Mouse (Mus musculus) lung, postnatal 14 days (tissue): ENCODE data around the gene Cd81.

Experiments used
- DNase-seq: peaks from one replicate; pipeline ENCODE4 v3.0.0; 2021

The Cd81 gene

GRCm38 (mm10) chr7:143075394-143075793 is 22.9 kb downstream of the Cd81 start:
- DNase-seq: no peak

DNA sequence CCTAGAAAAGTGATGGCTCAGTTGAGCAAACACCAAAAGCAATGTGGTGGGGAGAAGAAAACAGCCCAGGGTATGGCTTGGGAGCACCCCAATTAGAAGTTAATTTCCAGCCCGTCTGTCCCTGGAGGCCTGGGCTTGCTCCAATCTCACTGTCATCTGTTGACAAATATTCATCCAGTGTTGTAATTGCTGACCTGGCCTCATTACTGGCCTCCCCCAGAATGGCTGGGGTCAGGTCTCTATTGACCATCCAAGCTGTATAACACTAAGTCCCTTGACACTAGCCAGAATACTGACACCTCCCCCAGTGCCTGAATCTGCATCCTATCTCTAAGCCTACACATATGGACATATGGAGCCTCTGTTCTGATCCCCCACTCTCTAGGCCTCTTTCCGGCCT is 24.8 kb downstream of the Cd81 start:
- DNase-seq: no peak

GRCm38 (mm10) chr7:143082024-143082423 is 29.5 kb downstream of the Cd81 start:
- DNase-seq: no peak

- no peak for DNase-seq
Observed at GRCm38 (mm10) chr7:143083708-143084107, 31.2 kb downstream of the Cd81 start.

- peak; percentile 84 for DNase-seq
Observed at GRCm38 (mm10) chr7:143086366-143086765, 33.8 kb downstream of the Cd81 start.

- peak; percentile 66 for DNase-seq
Observed at GRCm38 (mm10) chr7:143087070-143087579, 34.6 kb downstream of the Cd81 start.

GRCm38 (mm10) chr7:143093847-143094246 is 41.3 kb downstream of the Cd81 start:
- no peak for DNase-seq

- peak; percentile 83 for DNase-seq
Observed at GRCm38 (mm10) chr7:143094592-143095553, 42.3 kb downstream of the Cd81 start, which contains the start of gene Trpm5. Gene Trpm5 (minus strand): TSS chr7:143094642.

DNA sequence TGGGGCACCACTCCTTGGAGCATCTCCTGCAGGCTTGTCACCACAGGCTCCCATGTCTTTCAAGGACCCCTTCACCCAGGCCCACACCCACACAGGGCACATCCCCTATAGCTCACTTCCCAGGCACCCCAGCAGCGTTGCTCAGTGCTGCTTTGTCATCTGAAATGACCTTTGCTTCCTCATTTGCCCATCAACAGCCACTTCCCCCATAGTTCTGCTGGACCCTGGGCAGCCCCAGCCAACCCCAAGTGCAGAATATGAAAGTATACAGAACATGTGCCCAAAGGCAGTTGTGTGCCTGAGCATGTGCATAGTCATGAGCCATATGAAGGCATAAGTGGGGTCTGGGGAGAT is 43.0 kb downstream of the Cd81 start:
- DNase-seq: no peak

DNA sequence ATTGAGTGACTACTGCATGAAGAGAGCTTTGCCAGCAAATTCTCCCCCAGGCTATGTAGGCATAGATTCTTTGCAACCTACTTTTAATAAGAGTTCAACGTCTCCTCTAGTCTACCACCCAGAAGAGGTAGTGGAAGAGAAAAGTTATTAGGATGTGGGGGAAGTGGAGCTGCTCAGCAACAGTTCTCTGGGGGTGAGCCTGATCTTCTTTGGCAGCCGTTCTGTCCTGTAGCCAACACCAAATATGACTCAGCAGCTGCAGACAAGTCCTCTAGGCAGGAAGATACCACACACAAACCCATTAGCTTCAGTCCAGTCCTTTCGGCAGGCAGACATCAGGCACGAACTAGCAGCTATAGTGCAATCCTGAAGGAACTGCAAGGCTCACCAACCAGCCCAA is 48.2 kb downstream of the Cd81 start:
- no peak for DNase-seq

DNA sequence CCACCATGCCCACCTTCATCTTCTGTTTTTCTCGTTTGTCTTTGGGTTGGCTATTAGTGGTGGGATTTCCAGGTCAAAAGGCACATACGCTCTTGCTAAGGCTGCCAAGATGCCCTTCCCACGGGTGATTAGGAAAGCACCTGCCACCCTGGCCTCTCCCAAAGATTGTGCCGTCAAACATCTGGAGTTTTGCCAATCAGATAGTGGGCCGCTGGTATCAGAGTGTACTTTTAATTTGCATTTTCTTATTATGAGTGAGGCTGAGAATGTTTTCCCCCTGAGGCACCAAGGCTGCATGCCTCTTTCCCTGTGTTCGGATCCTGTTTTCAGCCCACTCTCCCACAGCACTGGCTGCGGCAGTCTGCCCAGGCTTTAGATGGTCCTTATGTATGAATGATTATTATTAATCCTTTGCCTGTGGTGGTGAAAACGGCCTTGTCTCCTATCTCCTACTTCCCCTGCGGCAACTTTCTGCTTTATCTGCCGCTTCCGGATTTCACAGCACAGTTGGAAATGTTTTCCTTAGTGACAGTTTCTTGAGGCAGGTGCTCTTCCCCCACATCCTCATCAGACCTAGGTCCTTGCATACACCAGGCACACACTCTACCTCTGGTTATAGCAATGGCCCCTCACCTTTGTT is 52.8 kb downstream of the Cd81 start:
- DNase-seq: no peak

- no peak for DNase-seq
Observed at GRCm38 (mm10) chr7:143106062-143106461, 53.5 kb downstream of the Cd81 start, which contains the start of gene Kcnq1. Gene Kcnq1 (plus strand): TSS chr7:143106362.

GRCm38 (mm10) chr7:143106672-143107465 is 54.3 kb downstream of the Cd81 start:
- peak; percentile 78 for DNase-seq

DNA sequence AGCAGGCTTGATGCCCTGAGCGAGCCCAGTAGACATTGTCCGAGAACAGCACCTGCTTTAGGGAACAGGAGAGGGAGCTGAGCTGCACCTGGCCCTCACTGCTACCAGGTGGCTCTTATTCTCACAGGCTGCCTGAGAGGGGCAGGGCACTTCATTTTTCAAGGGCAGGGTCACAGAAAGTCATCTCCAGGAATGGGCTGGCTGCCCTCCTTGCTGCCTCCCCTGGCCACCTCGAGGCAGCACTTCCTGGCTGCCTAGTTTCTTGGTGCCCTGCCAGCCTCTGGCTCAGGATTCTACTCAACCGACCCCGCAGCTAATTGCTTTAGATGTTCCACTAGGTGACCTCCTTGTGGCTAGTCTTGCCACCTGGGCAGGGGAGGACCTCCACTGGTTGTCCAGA is 55.7 kb downstream of the Cd81 start:
- peak; percentile 64 for DNase-seq

DNA sequence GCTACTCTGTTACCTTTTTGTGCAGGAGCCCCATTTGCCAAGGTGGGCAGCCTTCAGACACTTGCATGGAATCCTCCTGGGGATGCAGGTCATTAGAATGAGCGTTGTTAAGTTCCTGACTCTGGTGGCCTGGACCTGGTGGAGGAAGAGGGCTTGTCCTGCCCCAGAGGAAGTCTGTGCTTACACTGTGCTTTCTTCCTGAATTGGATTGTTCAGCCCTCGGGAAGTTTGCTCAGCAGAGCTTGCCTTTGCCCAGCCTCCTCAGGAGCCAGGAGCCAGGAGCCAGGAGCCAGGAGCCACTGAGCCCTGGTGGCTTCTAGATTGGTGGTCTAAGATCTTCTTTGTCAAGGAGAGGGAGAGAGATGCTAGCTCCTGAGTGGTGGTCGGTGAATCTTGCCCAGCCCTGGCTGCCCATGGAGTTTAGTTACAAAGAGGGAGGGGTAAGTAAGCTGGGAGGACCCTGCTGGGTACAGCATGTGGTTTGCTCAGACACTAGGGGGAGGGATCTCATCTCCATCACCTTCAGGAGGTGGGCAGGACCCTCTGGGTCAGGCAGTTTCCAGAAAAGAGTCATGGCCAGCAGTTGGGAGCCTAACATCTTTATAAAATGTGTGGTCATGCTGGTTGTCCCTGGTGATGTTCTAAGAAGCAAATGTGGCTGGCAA is 56.6 kb downstream of the Cd81 start:
- DNase-seq: peak; percentile 35

DNA sequence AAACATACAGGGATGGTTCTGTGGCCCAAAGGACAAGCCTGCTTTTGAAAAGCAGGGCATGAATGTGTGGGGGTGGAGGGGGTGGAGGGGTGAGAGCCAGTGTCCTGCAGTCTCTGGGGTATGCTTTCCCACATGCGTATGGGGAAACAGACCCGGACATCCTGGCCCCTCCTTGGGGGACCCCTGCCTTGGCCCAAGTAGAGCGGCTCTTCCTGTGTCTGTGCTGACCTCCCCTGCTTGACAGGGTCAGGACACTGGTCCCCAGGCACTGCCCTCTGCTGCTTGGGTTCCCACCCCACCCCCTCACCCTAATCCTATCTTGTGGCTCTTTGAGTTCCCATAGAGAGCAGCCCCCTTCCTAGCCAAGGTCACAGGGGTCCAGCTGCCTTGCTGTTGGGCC is 57.2 kb downstream of the Cd81 start:
- no peak for DNase-seq

- no peak for DNase-seq
Observed at GRCm38 (mm10) chr7:143110803-143111202, 58.3 kb downstream of the Cd81 start.

- DNase-seq: no peak
Observed at GRCm38 (mm10) chr7:143111719-143112118, 59.2 kb downstream of the Cd81 start.

DNA sequence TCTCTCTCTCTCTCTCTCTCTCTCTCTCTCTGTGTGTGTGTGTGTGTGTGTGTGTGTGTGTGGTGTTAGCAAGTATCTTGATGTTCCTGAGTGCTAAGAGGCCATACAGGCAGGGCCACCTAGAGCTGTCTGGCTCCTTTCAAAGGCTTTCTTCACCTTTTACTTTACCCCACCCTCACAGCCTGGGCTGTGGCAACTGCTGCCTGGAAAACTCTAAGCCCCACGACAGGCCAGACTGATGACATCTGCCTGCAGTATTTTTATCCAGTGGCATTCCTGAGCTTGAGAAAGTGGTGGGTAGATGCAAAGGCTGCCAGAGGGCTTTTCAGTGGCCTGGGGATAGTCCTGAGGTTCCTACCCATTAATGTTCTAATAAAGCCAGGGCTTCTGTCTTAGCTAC is 59.9 kb downstream of the Cd81 start:
- no peak for DNase-seq

GRCm38 (mm10) chr7:143114773-143115172 is 62.2 kb downstream of the Cd81 start:
- no peak for DNase-seq

- no peak for DNase-seq
Observed at GRCm38 (mm10) chr7:143116521-143116920, 64.0 kb downstream of the Cd81 start.
